Mouse (Mus musculus): Measurements from ENCODE around the gene Nhsl1. TPM values are rescaled to one million over a fixed set of nuclear protein-coding genes. Genes with fewer than 3 reads are reported as not detected.

Nhsl1 gene
- polyA plus RNA-seq, 1 experiment from 2014 or later: 9.2 TPM

- Histone ChIP-seq H3K27me3 (ENCODE audit: control insufficient read depth, insufficient read depth, low read depth, low read length) (no peaks in the 10 kb centered on the region), H3K4me1 (ENCODE audit: control insufficient read depth, insufficient read depth, low read length) (peaks cover 9% of the 10 kb centered on the region; the same call in 1 of the 2 replicates), H3K27ac (ENCODE audit: low read length) (no peak overlapping the region), H3K4me3 (ENCODE audit: low read depth, low read length) (no peak overlapping the region), H3K9ac (ENCODE audit: low read depth, low read length) (no peak overlapping the region), H3K9me3 (replicated peaks; ENCODE audit: control insufficient read depth, low read length, poor library complexity, severe bottlenecking) (no peaks in the 10 kb centered on the region), H3K4me2 (ENCODE audit: low read length) (no peak overlapping the region), H3K36me3 (ENCODE audit: control insufficient read depth, insufficient read depth, low read length) (no peaks in the 10 kb centered on the region)
- no peak for ATAC-seq
- 48% methylated on average over 7 of the region's 7 CpGs for WGBS
Observed at GRCm38 (mm10) chr10:18418160-18418559, 99.4 kb downstream of the Nhsl1 start.

- H3K4me1 ChIP-seq (ENCODE audit: control insufficient read depth, insufficient read depth, low read length): peaks cover 9% of the 10 kb centered on the region; the same call in 1 of the 2 replicates
- no peaks in the 10 kb centered on the region for H3K27me3 ChIP-seq (ENCODE audit: control insufficient read depth, insufficient read depth, low read depth, low read length)
- ATAC-seq: no peak
Observed at GRCm38 (mm10) chr10:18419508-18419907, 100.7 kb downstream of the Nhsl1 start.

GRCm38 (mm10) chr10:18420259-18421000, 101.6 kb downstream of the Nhsl1 start:
- Histone ChIP-seq H3K4me1 (ENCODE audit: control insufficient read depth, insufficient read depth, low read length) (peaks cover 9% of the 10 kb centered on the region; the same call in 1 of the 2 replicates), H3K27ac (ENCODE audit: low read length) (no peak overlapping the region), H3K9me3 (replicated peaks; ENCODE audit: control insufficient read depth, low read length, poor library complexity, severe bottlenecking) (no peaks in the 10 kb centered on the region), H3K4me2 (ENCODE audit: low read length) (no peak overlapping the region), H3K4me3 (ENCODE audit: low read depth, low read length) (no peak overlapping the region), H3K9ac (ENCODE audit: low read depth, low read length) (no peak overlapping the region), H3K36me3 (ENCODE audit: control insufficient read depth, insufficient read depth, low read length) (no peaks in the 10 kb centered on the region), H3K27me3 (ENCODE audit: control insufficient read depth, insufficient read depth, low read depth, low read length) (no peaks in the 10 kb centered on the region)
- 84% methylated on average over 6 of the region's 6 CpGs for WGBS
- 0 out of 2 replicates have a peak, but pooled peaks have one; percentile 19 for ATAC-seq

More at GRCm38 (mm10) chr10:18419508-18419907, 100.7 kb downstream of the Nhsl1 start:
- Histone ChIP-seq H3K27ac (ENCODE audit: low read length) (peak overlapping the region; percentile 40; the same call in 1 of the 2 replicates), H3K4me3 (ENCODE audit: low read depth, low read length) (no peak overlapping the region), H3K9me3 (replicated peaks; ENCODE audit: control insufficient read depth, low read length, poor library complexity, severe bottlenecking) (no peaks in the 10 kb centered on the region), H3K4me2 (ENCODE audit: low read length) (no peak overlapping the region), H3K9ac (ENCODE audit: low read depth, low read length) (no peak overlapping the region), H3K36me3 (ENCODE audit: control insufficient read depth, insufficient read depth, low read length) (no peaks in the 10 kb centered on the region)
- WGBS: 39% methylated on average over 10 of the region's 10 CpGs

GRCm38 (mm10) chr10:18422968-18423367, 104.2 kb downstream of the Nhsl1 start:
- Histone ChIP-seq H3K36me3 (ENCODE audit: control insufficient read depth, insufficient read depth, low read length) (no peaks in the 10 kb centered on the region; the same call in 1 of the 2 replicates), H3K9me3 (replicated peaks; ENCODE audit: control insufficient read depth, low read length, poor library complexity, severe bottlenecking) (no peaks in the 10 kb centered on the region), H3K27me3 (ENCODE audit: control insufficient read depth, insufficient read depth, low read depth, low read length) (no peaks in the 10 kb centered on the region), H3K4me2 (ENCODE audit: low read length) (no peak overlapping the region), H3K27ac (ENCODE audit: low read length) (no peak overlapping the region), H3K4me1 (ENCODE audit: control insufficient read depth, insufficient read depth, low read length) (peaks cover 9% of the 10 kb centered on the region; the same call in 1 of the 2 replicates), H3K9ac (ENCODE audit: low read depth, low read length) (no peak overlapping the region), H3K4me3 (ENCODE audit: low read depth, low read length) (no peak overlapping the region)
- ATAC-seq: no peak
- 30% methylated on average over 3 of the region's 3 CpGs for WGBS

GRCm38 (mm10) chr10:18423557-18423956, 104.8 kb downstream of the Nhsl1 start:
- Histone ChIP-seq H3K4me3 (ENCODE audit: low read depth, low read length) (no peak overlapping the region), H3K9me3 (replicated peaks; ENCODE audit: control insufficient read depth, low read length, poor library complexity, severe bottlenecking) (no peaks in the 10 kb centered on the region), H3K27ac (ENCODE audit: low read length) (no peak overlapping the region), H3K27me3 (ENCODE audit: control insufficient read depth, insufficient read depth, low read depth, low read length) (no peaks in the 10 kb centered on the region), H3K9ac (ENCODE audit: low read depth, low read length) (no peak overlapping the region), H3K4me1 (ENCODE audit: control insufficient read depth, insufficient read depth, low read length) (peaks cover 9% of the 10 kb centered on the region; the same call in 1 of the 2 replicates), H3K4me2 (ENCODE audit: low read length) (no peak overlapping the region), H3K36me3 (ENCODE audit: control insufficient read depth, insufficient read depth, low read length) (no peaks in the 10 kb centered on the region; the same call in 1 of the 2 replicates)
- ATAC-seq: no peak
- WGBS: 78% methylated on average over 9 of the region's 9 CpGs

GRCm38 (mm10) chr10:18427866-18428265, 109.1 kb downstream of the Nhsl1 start:
- no peaks in the 10 kb centered on the region; the same call in 1 of the 2 replicates for H3K36me3 ChIP-seq (ENCODE audit: control insufficient read depth, insufficient read depth, low read length)
- H3K9me3 ChIP-seq (replicated peaks; ENCODE audit: control insufficient read depth, low read length, poor library complexity, severe bottlenecking): no peaks in the 10 kb centered on the region
- peaks cover 7% of the 10 kb centered on the region for H3K4me1 ChIP-seq (ENCODE audit: control insufficient read depth, insufficient read depth, low read length)
- WGBS: 94% methylated on average over 9 of the region's 9 CpGs
- H3K27ac ChIP-seq (ENCODE audit: low read length): no peak overlapping the region
- H3K4me3 ChIP-seq (ENCODE audit: low read depth, low read length): no peak overlapping the region
- ATAC-seq: no peak
- no peak overlapping the region for H3K9ac ChIP-seq (ENCODE audit: low read depth, low read length)
- no peak overlapping the region for H3K4me2 ChIP-seq (ENCODE audit: low read length)
- no peaks in the 10 kb centered on the region for H3K27me3 ChIP-seq (ENCODE audit: control insufficient read depth, insufficient read depth, low read depth, low read length)

GRCm38 (mm10) chr10:18429533-18429932, 110.7 kb downstream of the Nhsl1 start:
- H3K27me3 ChIP-seq (ENCODE audit: control insufficient read depth, insufficient read depth, low read depth, low read length): no peaks in the 10 kb centered on the region
- WGBS: 96% methylated on average over 3 of the region's 3 CpGs
- no peak overlapping the region for H3K4me2 ChIP-seq (ENCODE audit: low read length)
- H3K36me3 ChIP-seq (ENCODE audit: control insufficient read depth, insufficient read depth, low read length): no peaks in the 10 kb centered on the region; the same call in 1 of the 2 replicates
- H3K27ac ChIP-seq (ENCODE audit: low read length): no peak overlapping the region
- no peaks in the 10 kb centered on the region for H3K9me3 ChIP-seq (replicated peaks; ENCODE audit: control insufficient read depth, low read length, poor library complexity, severe bottlenecking)
- ATAC-seq: no peak
- no peak overlapping the region for H3K4me3 ChIP-seq (ENCODE audit: low read depth, low read length)
- no peak overlapping the region for H3K9ac ChIP-seq (ENCODE audit: low read depth, low read length)
- peaks cover 7% of the 10 kb centered on the region for H3K4me1 ChIP-seq (ENCODE audit: control insufficient read depth, insufficient read depth, low read length)

GRCm38 (mm10) chr10:18430141-18430540, 111.4 kb downstream of the Nhsl1 start:
- Histone ChIP-seq H3K4me3 (ENCODE audit: low read depth, low read length) (no peak overlapping the region), H3K9ac (ENCODE audit: low read depth, low read length) (no peak overlapping the region), H3K27ac (ENCODE audit: low read length) (no peak overlapping the region), H3K27me3 (ENCODE audit: control insufficient read depth, insufficient read depth, low read depth, low read length) (no peaks in the 10 kb centered on the region), H3K9me3 (replicated peaks; ENCODE audit: control insufficient read depth, low read length, poor library complexity, severe bottlenecking) (no peaks in the 10 kb centered on the region), H3K4me1 (ENCODE audit: control insufficient read depth, insufficient read depth, low read length) (peaks cover 7% of the 10 kb centered on the region), H3K36me3 (ENCODE audit: control insufficient read depth, insufficient read depth, low read length) (no peaks in the 10 kb centered on the region; the same call in 1 of the 2 replicates), H3K4me2 (ENCODE audit: low read length) (no peak overlapping the region)
- 73% methylated on average over 8 of the region's 8 CpGs for WGBS
- ATAC-seq: no peak

- H3K36me3 ChIP-seq (ENCODE audit: control insufficient read depth, insufficient read depth, low read length): no peaks in the 10 kb centered on the region; the same call in 1 of the 2 replicates
- peak overlapping the region; percentile 64 for H3K4me2 ChIP-seq (ENCODE audit: low read length)
- no peaks in the 10 kb centered on the region for H3K9me3 ChIP-seq (replicated peaks; ENCODE audit: control insufficient read depth, low read length, poor library complexity, severe bottlenecking)
- H3K27me3 ChIP-seq (ENCODE audit: control insufficient read depth, insufficient read depth, low read depth, low read length): no peaks in the 10 kb centered on the region
- ATAC-seq: peak; percentile 72; the same call in 1 of the 2 replicates
- peak overlapping the region; percentile 70 for H3K27ac ChIP-seq (ENCODE audit: low read length)
- peak overlapping the region; percentile 37 for H3K4me3 ChIP-seq (ENCODE audit: low read depth, low read length)
- 2% methylated on average over 18 of the region's 18 CpGs for WGBS
- peaks cover 10% of the 10 kb centered on the region for H3K4me1 ChIP-seq (ENCODE audit: control insufficient read depth, insufficient read depth, low read length)
- H3K9ac ChIP-seq (ENCODE audit: low read depth, low read length): peak overlapping the region; percentile 62
Observed at GRCm38 (mm10) chr10:18430973-18431372, 112.2 kb downstream of the Nhsl1 start.
